Mouse (Mus musculus) liver, embryonic 13.5 days (tissue): ENCODE results near the gene Robo1. TPM values are rescaled to one million over a fixed set of nuclear protein-coding genes. Genes with fewer than 3 reads are reported as not detected.

Experiments used
- ATAC-seq: fragments of 200-750 bp; cut with Nextera tagmentation; 2 replicates; pipeline ENCODE4 v1.8.0; 2017; ENCODE audit warnings: low read depth, mild to moderate bottlenecking, moderate number of reproducible peaks, moderate library complexity
- DNase-seq: peaks from one replicate; pipeline ENCODE4 v3.0.0; 2022
- H3K27ac ChIP-seq: fragments of 300-500 bp; sonication (generic); 2 replicates; pipeline ENCODE4 v1.5.1; 2015; ENCODE audit warnings: moderate library complexity, mild to moderate bottlenecking, inconsistent platforms
- H3K27me3 ChIP-seq: fragments of 300-500 bp; sonication (generic); 2 replicates; pipeline ENCODE4 v1.6.1; 2015; ENCODE audit warnings: mild to moderate bottlenecking, inconsistent platforms
- H3K36me3 ChIP-seq: fragments of 300-500 bp; sonication (generic); 2 replicates; pipeline ENCODE4 v1.6.1; 2015; ENCODE audit warnings: mild to moderate bottlenecking, inconsistent platforms
- H3K4me1 ChIP-seq: fragments of 300-500 bp; sonication (generic); replicated peaks from 2 replicates; pipeline ENCODE4 v1.6.1; 2015; ENCODE audit warnings: inconsistent platforms
- H3K4me2 ChIP-seq: fragments of 300-500 bp; sonication (generic); 2 replicates; pipeline ENCODE4 v1.6.1; 2015; ENCODE audit warnings: inconsistent platforms, mild to moderate bottlenecking, moderate library complexity
- H3K4me3 ChIP-seq: fragments of 300-500 bp; sonication (generic); replicated peaks from 2 replicates; pipeline ENCODE4 v1.5.1; 2015; ENCODE audit warnings: mild to moderate bottlenecking, inconsistent platforms
- H3K9ac ChIP-seq: fragments of 300-500 bp; sonication (generic); 2 replicates; pipeline ENCODE4 v1.6.1; 2015; ENCODE audit warnings: mild to moderate bottlenecking, inconsistent platforms
- H3K9me3 ChIP-seq: fragments of 300-500 bp; sonication (generic); replicated peaks from 2 replicates; pipeline ENCODE4 v1.6.1; 2016; ENCODE audit warnings: inconsistent platforms
- WGBS: fragments of 180-500 bp; shearing (Covaris S2); methylation state at CpG from one replicate; pipeline ENCODE4 v1.1.7; 2015; ENCODE audit not compliant: insufficient replicate concordance; 5-methylcytosine and 5-hydroxymethylcytosine counted together
- polyA plus RNA-seq: library from polyadenylated mRNA; unstranded; fragments of >200 nt; fragmentation: Nextera tagmentation; extraction: Ambion mirVana; gene quantifications from 2 replicates; pipeline ENCODE4 v1.2.1, GENCODE M21; 2015

Robo1 gene
- polyA plus RNA-seq, 1 experiment from 2014 or later = 3.9 TPM

- Histone ChIP-seq H3K4me3 (no peak overlapping the region), H3K4me2 (no peak overlapping the region), H3K9ac (no peak overlapping the region), H3K4me1 (no peaks in the 10 kb centered on the region), H3K36me3 (peaks cover 4% of the 10 kb centered on the region; the same call in 1 of the 2 replicates), H3K27ac (no peak overlapping the region), H3K27me3 (no peaks in the 10 kb centered on the region), H3K9me3 (no peaks in the 10 kb centered on the region)
- ATAC-seq (no peak), DNase-seq (no peak)
- 77% methylated on average over 7 of the region's 7 CpGs for WGBS
These were observed 661.9 kb downstream of the Robo1 start for GRCm38 (mm10) chr16:72969990-72970389.

GRCm38 (mm10) chr16:72973685-72974084 is 665.6 kb downstream of the Robo1 start:
- ATAC-seq (no peak), DNase-seq (no peak)
- H3K36me3 ChIP-seq = peaks cover 4% of the 10 kb centered on the region; the same call in 1 of the 2 replicates
- no peaks in the 10 kb centered on the region for H3K4me1 ChIP-seq
- H3K9me3 ChIP-seq = no peaks in the 10 kb centered on the region
- no peak overlapping the region for H3K4me3 ChIP-seq
- WGBS = 63% methylated on average over 6 of the region's 6 CpGs
- H3K9ac ChIP-seq = no peak overlapping the region
- H3K4me2 ChIP-seq = no peak overlapping the region
- H3K27ac ChIP-seq = no peak overlapping the region
- H3K27me3 ChIP-seq = no peaks in the 10 kb centered on the region

GRCm38 (mm10) chr16:72974681-72975080 is 666.6 kb downstream of the Robo1 start:
- H3K4me1 ChIP-seq = no peaks in the 10 kb centered on the region
- no peaks in the 10 kb centered on the region for H3K27me3 ChIP-seq
- no peak for ATAC-seq
- H3K4me2 ChIP-seq = no peak overlapping the region
- no peak overlapping the region for H3K4me3 ChIP-seq
- no peak overlapping the region for H3K9ac ChIP-seq
- 76% methylated on average over 4 of the region's 4 CpGs for WGBS
- H3K27ac ChIP-seq = no peak overlapping the region
- H3K9me3 ChIP-seq = no peaks in the 10 kb centered on the region
- no peak for DNase-seq
- H3K36me3 ChIP-seq = peaks cover 4% of the 10 kb centered on the region; the same call in 1 of the 2 replicates

GRCm38 (mm10) chr16:72976849-72977576 is 668.9 kb downstream of the Robo1 start:
- WGBS = 76% methylated on average over 19 of the region's 19 CpGs
- H3K4me3 ChIP-seq = no peak overlapping the region
- H3K27me3 ChIP-seq = no peaks in the 10 kb centered on the region
- H3K4me1 ChIP-seq = no peaks in the 10 kb centered on the region
- H3K36me3 ChIP-seq = peaks cover 4% of the 10 kb centered on the region; the same call in 1 of the 2 replicates
- H3K9ac ChIP-seq = no peak overlapping the region
- no peak overlapping the region for H3K27ac ChIP-seq
- ATAC-seq = no peak
- no peak overlapping the region for H3K4me2 ChIP-seq
- no peak for DNase-seq
- H3K9me3 ChIP-seq = no peaks in the 10 kb centered on the region

GRCm38 (mm10) chr16:72979407-72980219 is 671.5 kb downstream of the Robo1 start:
- Histone ChIP-seq H3K9me3 (no peaks in the 10 kb centered on the region), H3K9ac (no peak overlapping the region), H3K4me3 (no peak overlapping the region), H3K27ac (no peak overlapping the region), H3K36me3 (no peaks in the 10 kb centered on the region), H3K27me3 (no peaks in the 10 kb centered on the region), H3K4me2 (no peak overlapping the region), H3K4me1 (no peaks in the 10 kb centered on the region)
- peak; percentile 3 for DNase-seq
- no peak for ATAC-seq
- 21% methylated on average over 8 of the region's 8 CpGs for WGBS

GRCm38 (mm10) chr16:72990376-72991167 is 682.5 kb downstream of the Robo1 start:
- H3K27me3 ChIP-seq = no peaks in the 10 kb centered on the region
- H3K4me1 ChIP-seq = 0 out of 2 replicates have a peak, but pooled peaks cover 3% of the 10 kb centered on the region
- DNase-seq (no peak), ATAC-seq (no peak)
- H3K4me3 ChIP-seq = no peak overlapping the region
- H3K4me2 ChIP-seq = no peak overlapping the region
- no peak overlapping the region for H3K27ac ChIP-seq
- no peaks in the 10 kb centered on the region; the same call in 1 of the 2 replicates for H3K9me3 ChIP-seq
- H3K9ac ChIP-seq = no peak overlapping the region
- no peaks in the 10 kb centered on the region for H3K36me3 ChIP-seq
- WGBS = 78% methylated on average over 21 of the region's 21 CpGs

- DNase-seq = no peak
These were observed 685.1 kb downstream of the Robo1 start for GRCm38 (mm10) chr16:72993189-72993588.

GRCm38 (mm10) chr16:72993594-72993993 is 685.5 kb downstream of the Robo1 start:
- H3K27me3 ChIP-seq = no peaks in the 10 kb centered on the region
- WGBS = 74% methylated on average over 10 of the region's 10 CpGs
- ATAC-seq (no peak), DNase-seq (no peak)
- 0 out of 2 replicates have a peak, but pooled peaks cover 3% of the 10 kb centered on the region for H3K4me1 ChIP-seq
- no peak overlapping the region for H3K4me2 ChIP-seq
- no peak overlapping the region for H3K9ac ChIP-seq
- no peak overlapping the region for H3K4me3 ChIP-seq
- H3K36me3 ChIP-seq = no peaks in the 10 kb centered on the region
- no peaks in the 10 kb centered on the region for H3K9me3 ChIP-seq
- no peak overlapping the region for H3K27ac ChIP-seq

More at GRCm38 (mm10) chr16:72993189-72993588, 685.1 kb downstream of the Robo1 start:
- H3K27me3 ChIP-seq = no peaks in the 10 kb centered on the region
- no peak overlapping the region for H3K9ac ChIP-seq
- no peak overlapping the region for H3K27ac ChIP-seq
- H3K9me3 ChIP-seq = no peaks in the 10 kb centered on the region
- no peak overlapping the region for H3K4me3 ChIP-seq
- H3K4me2 ChIP-seq = no peak overlapping the region
- 68% methylated on average over 8 of the region's 8 CpGs for WGBS
- H3K36me3 ChIP-seq = no peaks in the 10 kb centered on the region
- ATAC-seq = peak; percentile 50; the same call in 1 of the 2 replicates
- 0 out of 2 replicates have a peak, but pooled peaks cover 3% of the 10 kb centered on the region for H3K4me1 ChIP-seq

GRCm38 (mm10) chr16:72995251-72995954 is 687.3 kb downstream of the Robo1 start:
- Histone ChIP-seq H3K4me2 (no peak overlapping the region), H3K27ac (no peak overlapping the region), H3K27me3 (no peaks in the 10 kb centered on the region), H3K4me1 (0 out of 2 replicates have a peak, but pooled peaks cover 3% of the 10 kb centered on the region), H3K4me3 (no peak overlapping the region), H3K36me3 (no peaks in the 10 kb centered on the region), H3K9me3 (no peaks in the 10 kb centered on the region), H3K9ac (no peak overlapping the region)
- WGBS = 32% methylated on average over 8 of the region's 8 CpGs
- DNase-seq = no peak
- no peak for ATAC-seq

GRCm38 (mm10) chr16:72995955-72996535 is 687.9 kb downstream of the Robo1 start:
- DNase-seq (no peak), ATAC-seq (no peak)
- no peaks in the 10 kb centered on the region for H3K27me3 ChIP-seq
- WGBS = 71% methylated on average over 10 of the region's 10 CpGs
- no peaks in the 10 kb centered on the region for H3K9me3 ChIP-seq
- no peaks in the 10 kb centered on the region for H3K36me3 ChIP-seq
- H3K4me1 ChIP-seq = 0 out of 2 replicates have a peak, but pooled peaks cover 3% of the 10 kb centered on the region
- no peak overlapping the region for H3K4me3 ChIP-seq
- H3K9ac ChIP-seq = no peak overlapping the region
- no peak overlapping the region for H3K27ac ChIP-seq
- no peak overlapping the region for H3K4me2 ChIP-seq
